Mouse (Mus musculus) heart, embryonic 13.5 days (tissue): ENCODE measurements around the gene Ppp2r2c. TPM values are rescaled to one million over a fixed set of nuclear protein-coding genes. Genes with fewer than 3 reads are reported as not detected.

ENCODE experiments used
- ATAC-seq: fragments of 200-750 bp; cut with Nextera tagmentation; 2 replicates; pipeline ENCODE4 v1.8.0; 2017; ENCODE audit warnings: moderate TSS enrichment; ENCODE audit not compliant: insufficient number of reproducible peaks, low FRiP score, low TSS enrichment; ENCODE audit errors: extremely low read depth
- H3K27ac ChIP-seq: fragments of 300-500 bp; sonication (generic); replicated peaks from 2 replicates; pipeline ENCODE4 v1.5.1; 2015; ENCODE audit warnings: moderate library complexity, mild to moderate bottlenecking, inconsistent platforms
- H3K27me3 ChIP-seq: fragments of 300-500 bp; sonication (generic); replicated peaks from 2 replicates; pipeline ENCODE4 v1.6.1; 2015; ENCODE audit warnings: mild to moderate bottlenecking, inconsistent platforms
- H3K36me3 ChIP-seq: fragments of 300-500 bp; sonication (generic); 2 replicates; pipeline ENCODE4 v1.6.1; 2015; ENCODE audit warnings: mild to moderate bottlenecking, inconsistent platforms
- H3K4me1 ChIP-seq: fragments of 300-500 bp; sonication (generic); 2 replicates; pipeline ENCODE4 v1.6.1; 2015; ENCODE audit warnings: inconsistent platforms
- H3K4me2 ChIP-seq: fragments of 300-500 bp; sonication (generic); 2 replicates; pipeline ENCODE4 v1.6.1; 2015; ENCODE audit warnings: inconsistent platforms, mild to moderate bottlenecking, moderate library complexity
- H3K4me3 ChIP-seq: fragments of 300-500 bp; sonication (generic); 2 replicates; pipeline ENCODE4 v1.5.1; 2015; ENCODE audit warnings: moderate library complexity, mild to moderate bottlenecking, inconsistent platforms
- H3K9ac ChIP-seq: fragments of 300-500 bp; sonication (generic); 2 replicates; pipeline ENCODE4 v1.6.1; 2015; ENCODE audit warnings: inconsistent platforms, mild to moderate bottlenecking, moderate library complexity
- H3K9me3 ChIP-seq: fragments of 300-500 bp; sonication (generic); 2 replicates; pipeline ENCODE4 v1.6.1; 2016; ENCODE audit warnings: inconsistent platforms
- WGBS: fragments of 180-500 bp; shearing (Covaris S2); methylation state at CpG from one replicate; pipeline ENCODE4 v1.1.7; 2015; ENCODE audit warnings: mixed read lengths; 5-methylcytosine and 5-hydroxymethylcytosine counted together
- polyA plus RNA-seq: library from polyadenylated mRNA; unstranded; fragments of >200 nt; fragmentation: Nextera tagmentation; extraction: Ambion mirVana; gene quantifications from 2 replicates; pipeline ENCODE4 v1.2.1, GENCODE M21; 2015

Ppp2r2c gene
- polyA plus RNA-seq, 1 experiment from 2014 or later, result 0.09 TPM

DNA sequence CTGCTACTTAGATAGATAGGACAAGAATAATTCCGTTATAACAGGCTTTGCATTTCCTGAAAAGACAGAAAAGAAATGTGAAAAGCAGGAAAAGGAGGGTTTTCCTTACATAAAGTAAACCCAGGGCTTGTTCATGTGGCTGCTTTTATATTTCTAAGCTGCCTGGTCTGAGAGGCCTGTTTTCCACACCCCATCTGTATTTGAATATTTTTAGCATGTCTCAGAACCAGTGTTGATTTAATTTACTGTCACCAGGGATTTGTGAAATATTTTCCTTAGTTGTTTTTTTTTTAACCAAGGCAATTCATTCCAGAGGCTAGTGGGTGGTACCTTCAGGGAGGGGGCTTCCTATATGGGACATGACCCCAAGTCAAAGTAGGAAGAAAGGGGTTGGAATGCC, 26.6 kb upstream of the Ppp2r2c start:
- no peak overlapping the region for H3K4me3 ChIP-seq
- H3K4me2 ChIP-seq, result no peak overlapping the region
- no peak for ATAC-seq
- 43% methylated on average over 1 of the region's 1 CpGs for WGBS
- H3K27ac ChIP-seq, result no peak overlapping the region
- H3K9ac ChIP-seq, result no peak overlapping the region
- no peaks in the 10 kb centered on the region for H3K36me3 ChIP-seq
- no peaks in the 10 kb centered on the region for H3K4me1 ChIP-seq
- no peaks in the 10 kb centered on the region for H3K9me3 ChIP-seq
- 0 out of 2 replicates have a peak, but pooled peaks cover 7% of the 10 kb centered on the region for H3K27me3 ChIP-seq

DNA sequence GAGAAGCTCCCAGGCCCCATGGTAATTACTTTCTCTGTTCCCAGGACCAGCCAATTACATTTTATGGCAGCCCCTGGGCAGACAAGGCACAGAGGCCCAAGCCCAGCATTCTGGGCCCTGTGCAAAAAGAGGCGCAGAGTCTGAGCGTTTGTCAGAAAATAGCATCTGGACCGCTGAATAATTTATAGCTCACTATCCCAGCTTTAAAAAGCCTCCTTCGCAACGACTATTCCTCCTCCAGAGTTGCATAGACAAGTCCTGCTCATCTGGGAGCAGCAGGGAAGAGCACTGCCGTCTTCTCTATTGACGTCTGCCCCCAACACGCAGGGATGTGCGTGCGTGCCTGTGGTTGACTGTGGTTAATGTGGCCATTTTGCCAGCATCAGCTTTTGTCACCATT, 23.8 kb upstream of the Ppp2r2c start:
- Histone ChIP-seq H3K4me2 (no peak overlapping the region), H3K4me1 (no peaks in the 10 kb centered on the region), H3K27me3 (peaks cover 12% of the 10 kb centered on the region), H3K27ac (no peak overlapping the region), H3K4me3 (no peak overlapping the region), H3K9ac (no peak overlapping the region), H3K36me3 (no peaks in the 10 kb centered on the region), H3K9me3 (no peaks in the 10 kb centered on the region)
- WGBS, result 78% methylated on average over 10 of the region's 10 CpGs
- no peak for ATAC-seq

GRCm38 (mm10) chr5:36851572-36851971, 16.7 kb upstream of the Ppp2r2c start:
- Histone ChIP-seq H3K27ac (no peak overlapping the region), H3K9ac (no peak overlapping the region), H3K36me3 (no peaks in the 10 kb centered on the region), H3K9me3 (no peaks in the 10 kb centered on the region), H3K4me1 (no peaks in the 10 kb centered on the region), H3K4me2 (no peak overlapping the region), H3K4me3 (no peak overlapping the region), H3K27me3 (peaks cover 46% of the 10 kb centered on the region)
- 61% methylated on average over 4 of the region's 4 CpGs for WGBS
- no peak for ATAC-seq

GRCm38 (mm10) chr5:36855180-36855579, 13.1 kb upstream of the Ppp2r2c start:
- no peaks in the 10 kb centered on the region for H3K9me3 ChIP-seq
- no peak for ATAC-seq
- H3K27ac ChIP-seq, result no peak overlapping the region
- H3K4me1 ChIP-seq, result no peaks in the 10 kb centered on the region
- no peak overlapping the region for H3K9ac ChIP-seq
- H3K36me3 ChIP-seq, result no peaks in the 10 kb centered on the region
- H3K4me3 ChIP-seq, result no peak overlapping the region
- peaks cover 45% of the 10 kb centered on the region for H3K27me3 ChIP-seq
- 78% methylated on average over 3 of the region's 3 CpGs for WGBS
- H3K4me2 ChIP-seq, result no peak overlapping the region

DNA sequence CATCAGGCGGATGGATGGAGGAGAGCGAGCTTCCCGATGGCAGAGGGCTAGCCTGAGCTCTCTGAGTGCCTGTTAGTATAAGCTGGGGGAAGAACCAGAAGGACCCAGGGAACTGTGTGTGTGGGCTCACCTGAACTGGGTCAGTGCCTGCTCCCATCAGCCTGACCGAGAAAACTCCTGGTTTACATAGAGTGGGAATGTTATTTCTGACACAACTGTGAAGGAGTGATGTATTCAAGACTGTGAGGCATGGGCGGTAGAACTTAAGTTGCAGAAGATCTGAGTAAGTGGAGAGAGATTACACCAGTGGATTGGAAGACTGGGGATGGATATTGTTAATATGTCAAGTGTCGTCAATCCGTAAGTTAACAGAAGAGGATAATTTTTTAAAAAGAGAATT, 11.8 kb upstream of the Ppp2r2c start:
- Histone ChIP-seq H3K4me3 (no peak overlapping the region), H3K4me2 (no peak overlapping the region), H3K27me3 (peaks cover 50% of the 10 kb centered on the region), H3K9ac (no peak overlapping the region), H3K36me3 (no peaks in the 10 kb centered on the region), H3K9me3 (no peaks in the 10 kb centered on the region; the same call in 1 of the 2 replicates), H3K27ac (no peak overlapping the region), H3K4me1 (no peaks in the 10 kb centered on the region)
- ATAC-seq, result no peak
- WGBS, result 79% methylated on average over 7 of the region's 7 CpGs

- Histone ChIP-seq H3K27me3 (peaks cover 58% of the 10 kb centered on the region), H3K9ac (no peak overlapping the region), H3K4me1 (no peaks in the 10 kb centered on the region), H3K27ac (no peak overlapping the region), H3K9me3 (no peaks in the 10 kb centered on the region; the same call in 1 of the 2 replicates), H3K4me2 (no peak overlapping the region), H3K4me3 (no peak overlapping the region), H3K36me3 (no peaks in the 10 kb centered on the region)
- no peak for ATAC-seq
- WGBS, result 61% methylated on average over 5 of the region's 5 CpGs
Observed at GRCm38 (mm10) chr5:36857546-36857945, 10.8 kb upstream of the Ppp2r2c start.

GRCm38 (mm10) chr5:36861084-36861483, 7.2 kb upstream of the Ppp2r2c start:
- H3K4me3 ChIP-seq, result no peak overlapping the region
- WGBS, result 69% methylated on average over 2 of the region's 2 CpGs
- no peaks in the 10 kb centered on the region for H3K36me3 ChIP-seq
- no peak overlapping the region for H3K9ac ChIP-seq
- no peak overlapping the region for H3K4me2 ChIP-seq
- H3K4me1 ChIP-seq, result no peaks in the 10 kb centered on the region
- peaks cover 67% of the 10 kb centered on the region for H3K27me3 ChIP-seq
- H3K9me3 ChIP-seq, result no peaks in the 10 kb centered on the region; the same call in 1 of the 2 replicates
- no peak for ATAC-seq
- H3K27ac ChIP-seq, result no peak overlapping the region

DNA sequence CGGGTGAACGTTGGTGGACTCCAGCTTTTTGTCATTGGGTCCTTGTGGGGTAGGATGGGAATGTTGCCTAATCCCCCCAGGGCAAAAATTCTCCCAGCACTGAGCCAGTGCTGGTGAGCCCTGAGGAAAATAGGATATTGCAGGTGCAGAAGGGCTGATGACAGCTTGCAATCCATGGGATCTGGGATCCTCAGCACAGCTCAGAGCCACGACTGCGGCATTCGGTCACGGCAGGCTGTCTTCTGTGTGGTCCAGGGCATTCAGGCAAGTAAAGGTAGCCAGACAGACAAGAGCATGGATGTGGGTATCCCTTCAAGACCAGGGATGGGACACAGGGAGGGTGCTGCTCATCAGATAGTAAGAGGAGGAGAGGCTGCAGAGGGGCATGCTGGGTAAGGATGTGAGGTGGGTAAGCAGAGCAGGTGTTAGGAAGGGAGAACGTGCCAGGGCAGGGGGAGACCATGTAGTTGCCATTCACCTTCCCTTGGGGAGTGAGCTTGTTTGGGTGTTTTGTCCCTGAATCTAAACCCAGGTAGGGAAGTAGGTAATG, 1.5 kb upstream of the Ppp2r2c start:
- peaks cover 100% of the 10 kb centered on the region for H3K27me3 ChIP-seq
- H3K9me3 ChIP-seq, result no peaks in the 10 kb centered on the region
- H3K4me3 ChIP-seq, result no peak overlapping the region
- H3K4me1 ChIP-seq, result peaks cover 22% of the 10 kb centered on the region
- H3K9ac ChIP-seq, result no peak overlapping the region
- no peak overlapping the region for H3K27ac ChIP-seq
- WGBS, result 55% methylated on average over 7 of the region's 7 CpGs
- ATAC-seq, result no peak
- H3K4me2 ChIP-seq, result no peak overlapping the region
- no peaks in the 10 kb centered on the region for H3K36me3 ChIP-seq

GRCm38 (mm10) chr5:36867561-36867960, 752 bp upstream of the Ppp2r2c start:
- H3K9ac ChIP-seq, result no peak overlapping the region
- H3K36me3 ChIP-seq, result no peaks in the 10 kb centered on the region
- 9% methylated on average over 6 of the region's 6 CpGs for WGBS
- H3K27me3 ChIP-seq, result peaks cover 100% of the 10 kb centered on the region
- no peak overlapping the region for H3K27ac ChIP-seq
- peaks cover 22% of the 10 kb centered on the region for H3K4me1 ChIP-seq
- H3K4me3 ChIP-seq, result no peak overlapping the region
- no peak for ATAC-seq
- no peak overlapping the region for H3K4me2 ChIP-seq
- no peaks in the 10 kb centered on the region for H3K9me3 ChIP-seq

- Histone ChIP-seq H3K4me2 (peak overlapping the region; percentile 85), H3K27me3 (peaks cover 100% of the 10 kb centered on the region), H3K27ac (no peak overlapping the region), H3K9ac (0 out of 2 replicates have a peak overlapping the region, but pooled peaks have one; percentile 54), H3K9me3 (no peaks in the 10 kb centered on the region), H3K4me3 (peak overlapping the region; percentile 54), H3K36me3 (no peaks in the 10 kb centered on the region), H3K4me1 (peaks cover 22% of the 10 kb centered on the region)
- ATAC-seq, result no peak; the same call in 1 of the 2 replicates
- WGBS, result 4% methylated on average over 7 of the region's 7 CpGs
Observed at GRCm38 (mm10) chr5:36869186-36869577, 869 bp downstream of the Ppp2r2c start.

DNA sequence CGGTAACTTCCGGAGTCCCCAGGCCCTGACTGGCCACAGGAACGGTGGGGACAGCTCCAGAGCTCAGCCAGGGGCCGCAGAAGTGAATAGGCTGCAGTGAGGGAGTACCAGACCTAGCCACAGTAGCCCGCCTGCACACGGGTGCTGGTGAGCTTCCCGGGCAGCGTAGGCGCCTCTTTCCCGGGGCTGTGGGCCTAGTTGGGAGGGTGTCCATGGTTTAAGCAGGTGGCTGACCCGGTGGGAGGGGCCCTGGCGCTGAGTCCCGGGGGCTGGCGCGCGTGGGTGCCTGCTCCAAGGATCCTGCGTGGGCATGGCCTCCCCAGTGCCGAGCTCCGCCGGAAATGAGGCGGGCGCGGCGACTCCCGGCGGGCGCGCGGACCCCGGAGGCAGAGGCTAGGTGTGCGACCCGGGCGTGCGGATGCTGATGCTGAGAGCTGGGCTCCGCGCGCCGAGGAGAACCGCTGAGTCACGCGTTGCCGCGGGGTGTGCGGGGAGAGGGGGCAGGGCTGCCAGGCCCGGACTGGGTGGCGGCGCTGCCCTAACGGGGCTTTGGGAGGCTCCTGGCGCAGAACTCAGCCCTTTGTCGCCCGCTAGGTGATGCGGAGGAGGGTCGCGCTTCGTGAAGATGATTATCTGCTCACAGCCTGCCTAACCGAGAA, 1.4 kb downstream of the Ppp2r2c start:
- Histone ChIP-seq H3K27ac (no peak overlapping the region), H3K4me1 (peaks cover 22% of the 10 kb centered on the region), H3K9me3 (no peaks in the 10 kb centered on the region), H3K4me3 (peak overlapping the region; percentile 54), H3K36me3 (no peaks in the 10 kb centered on the region), H3K4me2 (peak overlapping the region; percentile 85), H3K27me3 (peaks cover 100% of the 10 kb centered on the region), H3K9ac (no peak overlapping the region)
- ATAC-seq, result no peak
- 1% methylated on average over 56 of the region's 56 CpGs for WGBS

DNA sequence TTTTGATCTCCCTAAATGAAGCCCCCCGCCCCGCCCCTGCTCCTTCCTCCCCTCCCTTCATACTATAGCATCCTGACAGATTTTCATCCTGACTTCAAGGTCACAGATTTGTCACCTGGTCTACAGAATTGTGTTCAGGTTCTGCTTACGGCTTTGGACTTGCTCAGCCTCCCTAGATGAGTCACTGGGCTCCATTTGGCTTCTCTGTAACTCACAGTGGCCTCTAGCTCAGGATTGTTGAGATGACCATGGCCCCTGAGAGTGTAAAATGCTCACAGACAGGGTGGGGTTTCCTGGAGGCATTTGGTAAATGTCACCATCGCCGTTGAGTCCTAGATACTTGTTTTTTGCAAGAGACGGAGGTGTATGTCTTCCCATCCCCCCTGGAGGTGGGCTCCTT, 2.6 kb downstream of the Ppp2r2c start:
- WGBS, result 68% methylated on average over 6 of the region's 6 CpGs

More for the DNA sequence above, 2.6 kb downstream of the Ppp2r2c start:
- H3K27ac ChIP-seq, result no peak overlapping the region
- no peaks in the 10 kb centered on the region for H3K9me3 ChIP-seq
- H3K4me1 ChIP-seq, result peaks cover 22% of the 10 kb centered on the region
- H3K9ac ChIP-seq, result no peak overlapping the region
- ATAC-seq, result no peak
- no peak overlapping the region for H3K4me2 ChIP-seq
- peaks cover 100% of the 10 kb centered on the region for H3K27me3 ChIP-seq
- no peaks in the 10 kb centered on the region for H3K36me3 ChIP-seq
- H3K4me3 ChIP-seq, result no peak overlapping the region
